In the genomic region with DNA sequence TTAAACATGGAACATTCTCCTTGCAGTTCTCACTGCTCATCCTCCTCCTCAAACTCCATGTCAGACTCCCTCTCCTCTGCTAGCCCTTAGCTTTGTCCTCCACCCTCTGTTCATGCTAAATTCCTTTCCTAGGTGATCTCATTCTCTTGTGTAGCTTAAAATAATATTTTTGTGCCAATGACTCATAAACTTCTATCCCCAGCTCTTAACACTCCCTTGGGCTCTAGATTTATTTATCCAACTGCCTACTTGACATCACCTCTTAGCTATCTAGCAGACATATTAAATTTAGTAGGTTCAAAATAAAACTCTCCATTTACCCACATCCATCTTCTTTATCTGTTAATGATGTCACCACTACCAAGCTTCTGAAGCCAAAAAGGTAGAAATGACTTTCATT, we compare ENCODE assay signal across 21 mouse cellular contexts.
"Had no signal": no experiment of that assay in that cellular context is flagged by ENCODE, and none has a peak within 500 bp of the region (broad histone marks: within the 10 kb centered on the region; RNA-seq: fewer than 3 reads in every experiment).

No protein-coding gene starts in this region.

- H3K36me3 ChIP-seq: limb, embryonic 10.5 days; limb, embryonic 13.5 days; liver, embryonic 12.5 days; liver, embryonic 15.5 days; lung, embryonic 15.5 days; midbrain, embryonic 10.5 days; midbrain, embryonic 13.5 days; stomach, embryonic 15.5 days had no signal

- H3K27me3 ChIP-seq: limb, embryonic 13.5 days; liver, embryonic 12.5 days; liver, embryonic 15.5 days; lung, embryonic 15.5 days; megakaryocyte, embryonic 14.5 days; midbrain, embryonic 13.5 days; stomach, embryonic 15.5 days had no signal

- DNase-seq: kidney, postnatal 25 days; layer of hippocampus, adult 9-11 months; liver; lung, adult 18-20 months; lung, postnatal 10 days; lung, postnatal 36 days; spleen, adult 18-20 months; thymus, adult 18-20 months; thymus, postnatal 36 days had no signal

- H3K4me3 ChIP-seq: layer of hippocampus, adult 2 months; limb, embryonic 10.5 days; limb, embryonic 13.5 days; liver, embryonic 12.5 days; liver, embryonic 15.5 days; lung, embryonic 15.5 days; megakaryocyte, embryonic 14.5 days; midbrain, embryonic 10.5 days; midbrain, embryonic 13.5 days; stomach, embryonic 15.5 days had no signal

- H3K9ac ChIP-seq: limb, embryonic 13.5 days; liver, embryonic 12.5 days; liver, embryonic 15.5 days; lung, embryonic 15.5 days; midbrain, embryonic 13.5 days; stomach, embryonic 15.5 days had no signal

- ATAC-seq: liver, embryonic 12.5 days; midbrain, embryonic 13.5 days; midbrain, embryonic 16.5 days had no signal

- H3K4me2 ChIP-seq: limb, embryonic 13.5 days; liver, embryonic 12.5 days; liver, embryonic 15.5 days; lung, embryonic 15.5 days; midbrain, embryonic 13.5 days; stomach, embryonic 15.5 days had no signal

- H3K27ac ChIP-seq: kidney, postnatal 0 days; layer of hippocampus, adult 2 months; limb, embryonic 10.5 days; limb, embryonic 13.5 days; liver, embryonic 12.5 days; liver, embryonic 15.5 days; lung, embryonic 15.5 days; midbrain, embryonic 10.5 days; midbrain, embryonic 13.5 days; stomach, embryonic 15.5 days had no signal

- H3K9me3 ChIP-seq: limb, embryonic 10.5 days; limb, embryonic 13.5 days; liver, embryonic 15.5 days; lung, embryonic 15.5 days; midbrain, embryonic 10.5 days; midbrain, embryonic 13.5 days; stomach, embryonic 15.5 days had no signal

- H3K4me1 ChIP-seq: limb, embryonic 10.5 days; limb, embryonic 13.5 days; liver, embryonic 12.5 days; liver, embryonic 15.5 days; lung, embryonic 15.5 days; megakaryocyte, embryonic 14.5 days; midbrain, embryonic 10.5 days; midbrain, embryonic 13.5 days; stomach, embryonic 15.5 days had no signal
